Mouse (Mus musculus): ENCODE results near the gene Tle6.

DNA sequence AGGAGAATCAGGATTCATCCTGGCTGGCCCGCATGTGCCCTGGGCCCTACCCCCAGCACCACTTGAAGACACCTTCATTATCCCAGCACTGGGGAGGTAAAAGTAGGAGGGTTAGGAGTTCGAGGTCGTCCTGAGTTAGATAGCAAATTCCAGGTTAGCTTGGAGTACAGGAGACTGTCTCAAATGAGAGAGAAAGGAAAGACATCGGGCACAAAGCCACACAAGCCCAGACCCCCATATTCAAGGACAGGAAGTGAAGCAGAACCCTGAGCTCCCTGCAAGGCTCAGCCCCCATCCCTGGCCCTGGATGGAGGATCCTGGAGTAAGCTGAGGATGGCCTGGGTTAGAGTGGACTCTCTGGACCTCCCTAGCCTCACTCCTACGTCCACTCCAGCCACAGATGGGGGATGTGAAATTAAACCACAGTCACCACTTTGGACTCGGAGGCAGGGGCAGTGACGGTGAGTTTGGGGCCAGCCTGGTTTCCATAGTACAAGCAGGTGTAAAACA is 578 bp upstream of the Tle6 start:
- TF ChIP-seq ZC3H11A (IDR thresholded peaks at IDR 0.05; ENCODE audit: borderline replicate concordance, low read depth, low read length) (no peak), MAFK (IDR thresholded peaks at IDR 0.05; ENCODE audit: insufficient read depth, low read depth, low read length) (no peak), HCFC1 (IDR thresholded peaks at IDR 0.05; ENCODE audit: borderline replicate concordance, insufficient read depth, low read length) (no peak), CHD2 (IDR thresholded peaks at IDR 0.05; ENCODE audit: low read depth, low read length) (no peak), ZNF384 (IDR thresholded peaks at IDR 0.05; ENCODE audit: low read depth, low read length) (no peak)
